23 mouse cellular contexts compared by ENCODE assay signal in the genomic region with DNA sequence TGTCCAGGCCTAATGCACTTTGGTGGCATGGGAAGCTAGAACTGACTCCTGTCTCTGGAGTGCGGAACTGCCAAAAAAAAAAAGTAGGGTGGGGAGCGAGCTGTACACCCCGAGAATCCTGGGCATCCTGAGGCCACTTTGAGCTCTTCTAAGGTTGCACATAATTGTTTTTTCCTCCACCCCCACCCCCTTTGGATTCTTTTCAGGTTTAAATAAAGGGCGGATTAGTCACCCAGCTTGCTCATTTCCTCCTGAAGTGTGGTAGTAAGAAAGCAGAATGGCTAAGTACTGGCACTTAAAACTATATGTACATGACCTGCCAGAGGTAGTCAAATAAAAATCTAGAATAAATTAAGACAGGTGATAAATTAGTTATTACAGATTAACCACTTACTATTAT.
DNase-seq lines count a peak whose midpoint lies in the region; ATAC-seq and TF ChIP-seq lines count a peak whose summit lies in the region.
"Had no signal": no experiment of that assay in that cellular context is flagged by ENCODE, and none has a peak within 500 bp of the region (broad histone marks: within the 10 kb centered on the region; RNA-seq: fewer than 3 reads in every experiment).

No protein-coding gene starts in this region.

- H3K4me3 ChIP-seq in lung, embryonic 16.5 days (ENCODE audit: low read length), result no peak overlapping the region
- H3K4me3 ChIP-seq in C2C12 (ENCODE audit: insufficient read depth, poor library complexity, severe bottlenecking), result no peak overlapping the region
- no peak overlapping the region for H3K4me3 ChIP-seq in myocyte
- no peak overlapping the region for H3K4me3 ChIP-seq in layer of hippocampus, adult 2 months
- H3K4me3 ChIP-seq: gastrocnemius, adult 2 months; heart, embryonic 10.5 days; hindbrain, embryonic 12.5 days had no signal

- H3K9ac ChIP-seq in lung, embryonic 16.5 days (ENCODE audit: low read length), result 0 out of 2 replicates have a peak overlapping the region, but pooled peaks have one; percentile 15
- H3K9ac ChIP-seq: hindbrain, embryonic 12.5 days had no signal

- no peak for ATAC-seq in lung, embryonic 16.5 days (ENCODE audit: low read depth)
- no peak for ATAC-seq in megakaryocyte progenitor cell, adult 5-6 weeks (replicated peaks; ENCODE audit: poor library complexity)
- ATAC-seq: forebrain, embryonic 14.5 days; hindbrain, embryonic 16.5 days; inflammation-experienced regulatory T-cells, adult 6 months; intestine, postnatal 0 days had no signal

- TF ChIP-seq POLR2A in myocyte (IDR thresholded peaks at IDR 0.05; ENCODE audit: insufficient read length, low read depth), result no peak

- H3ac ChIP-seq in C2C12 (ENCODE audit: control insufficient read depth, insufficient read length, low read depth) (no peak overlapping the region), myocyte (ENCODE audit: control insufficient read depth, insufficient read length) (no peak overlapping the region)

- H3K27ac ChIP-seq in lung, embryonic 16.5 days (ENCODE audit: low read length), result 0 out of 2 replicates have a peak overlapping the region, but pooled peaks have one; percentile 31
- no peak overlapping the region for H3K27ac ChIP-seq in layer of hippocampus, adult 2 months
- H3K27ac ChIP-seq: gastrocnemius, adult 2 months; heart, embryonic 10.5 days; hindbrain, embryonic 12.5 days had no signal

- H3K79me3 ChIP-seq in C2C12 (ENCODE audit: low read depth), result no peaks in the 10 kb centered on the region

- H3K36me3 ChIP-seq in lung, embryonic 16.5 days (ENCODE audit: control insufficient read depth, insufficient read depth, low read length), result peaks cover 3% of the 10 kb centered on the region; the same call in 1 of the 2 replicates
- H3K36me3 ChIP-seq in C2C12 (ENCODE audit: control insufficient read depth, insufficient read depth) (peaks cover 4% of the 10 kb centered on the region), myocyte (ENCODE audit: control insufficient read depth, insufficient read depth) (no peaks in the 10 kb centered on the region)

- H3K79me2 ChIP-seq in C2C12 (ENCODE audit: control insufficient read depth, insufficient read depth) (no peaks in the 10 kb centered on the region), myocyte (ENCODE audit: control insufficient read depth, insufficient read depth) (no peaks in the 10 kb centered on the region)

- intact Hi-C loops in gastrocnemius, postnatal 14 days (cut with DNase I; ENCODE audit: low total_unique reads), result no loop called here

- TF ChIP-seq CTCF in C2C12 (IDR thresholded peaks at IDR 0.05; ENCODE audit: control insufficient read depth, insufficient read depth, insufficient read length), result no peak
- TF ChIP-seq CTCF in layer of hippocampus, adult 2 months (conservative IDR thresholded peaks at IDR 0.05), result no peak

- 60% methylated on average over 4 of the region's 4 CpGs for WGBS in lung, embryonic 16.5 days

- peaks cover 3% of the 10 kb centered on the region for H3K4me1 ChIP-seq in lung, embryonic 16.5 days (replicated peaks; ENCODE audit: control insufficient read depth, insufficient read depth, low read length)
- H3K4me1 ChIP-seq: heart, embryonic 10.5 days; hindbrain, embryonic 12.5 days had no signal

- H3K4me2 ChIP-seq in lung, embryonic 16.5 days (ENCODE audit: low read depth, low read length), result no peak overlapping the region
- peak overlapping the region; percentile 45 for H3K4me2 ChIP-seq in myocyte (ENCODE audit: low read depth)
- H3K4me2 ChIP-seq: hindbrain, embryonic 12.5 days had no signal

- H3K27me3 ChIP-seq in lung, embryonic 16.5 days (ENCODE audit: control insufficient read depth, insufficient read depth, low read depth, low read length), result no peaks in the 10 kb centered on the region
- H3K27me3 ChIP-seq in C2C12 (ENCODE audit: control insufficient read depth, insufficient read depth, insufficient read length) (no peaks in the 10 kb centered on the region), myocyte (ENCODE audit: control insufficient read depth, insufficient read depth, insufficient read length) (no peaks in the 10 kb centered on the region)
- H3K27me3 ChIP-seq: hindbrain, embryonic 12.5 days had no signal

- DNase-seq in lung, postnatal 25 days (ENCODE audit: low spot score), result no peak
- peak; percentile 32 for DNase-seq in brain, adult 2 months (ENCODE audit: low read depth, low spot score)
- DNase-seq in gastrocnemius, postnatal 14 days, result no peak
- no peak for DNase-seq in layer of hippocampus, adult 2 months (ENCODE audit: low spot score in 2 of 2)
- DNase-seq: adrenal gland, postnatal 10 days; B cell, adult 2 months; cerebellum, adult 2 months; cerebellum, postnatal 10 days; gastrocnemius, adult 2 months; gastrocnemius, postnatal 36 days; heart, adult 18-20 months; heart, postnatal 10 days; heart, postnatal 4 days had no signal

- H3K9me3 ChIP-seq in lung, embryonic 16.5 days (ENCODE audit: control insufficient read depth, low read length), result no peaks in the 10 kb centered on the region
- H3K9me3 ChIP-seq: heart, embryonic 10.5 days; hindbrain, embryonic 12.5 days had no signal

TF ChIP-seq in C2C12, 6 proteins besides CTCF, POLR2A, EP300 and RAD21:
- peak; percentile 55 for TF ChIP-seq FOSL1 (IDR thresholded peaks at IDR 0.05; ENCODE audit: insufficient read depth, low read length, poor library complexity, severe bottlenecking)
- TF ChIP-seq MYOG (IDR thresholded peaks at IDR 0.05; ENCODE audit: control insufficient read depth, extremely low read depth, insufficient read length), result no peak

TF ChIP-seq in myocyte, 11 proteins besides CTCF, POLR2A, EP300 and RAD21:
- no peak for TF ChIP-seq MYOG (IDR thresholded peaks at IDR 0.05; ENCODE audit: control insufficient read depth in 1 of 3, insufficient read depth in 1 of 3, insufficient read length in 2 of 3, low read depth in 2 of 3)
- no peak for TF ChIP-seq TCF12 (IDR thresholded peaks at IDR 0.05; ENCODE audit: insufficient read depth, poor library complexity, severe bottlenecking)
- no peak for TF ChIP-seq E2F4 (IDR thresholded peaks at IDR 0.05; ENCODE audit: insufficient read depth)
- TF ChIP-seq POLR2AphosphoS2 (IDR thresholded peaks at IDR 0.05; ENCODE audit: insufficient read length, low read depth), result no peak
- no peak for TF ChIP-seq REST (IDR thresholded peaks at IDR 0.05; ENCODE audit: insufficient read depth, insufficient read length)
- no peak for TF ChIP-seq CEBPB (IDR thresholded peaks at IDR 0.05; ENCODE audit: insufficient read depth, poor library complexity, severe bottlenecking)
TF ChIP-seq in myocyte: peak in this region for 0.
